Mouse (Mus musculus): ENCODE data around the gene Ttc16.

Gene Ttc16

GRCm38 (mm10) chr2:32718761-32719160 lies 56.7 kb downstream of the Ttc16 start:
- no peak for DNase-seq (ENCODE audit: low spot score)

GRCm38 (mm10) chr2:32714987-32715425 lies 60.4 kb downstream of the Ttc16 start:
- DNase-seq (ENCODE audit: low spot score) = no peak

- DNase-seq (ENCODE audit: low spot score) = no peak
These were observed 61.1 kb downstream of the Ttc16 start for GRCm38 (mm10) chr2:32714117-32714986.

- peak; percentile 92 for DNase-seq (ENCODE audit: low spot score)
These were observed 62.3 kb downstream of the Ttc16 start, which contains the start of gene Cdk9 for GRCm38 (mm10) chr2:32712934-32713817. TSS of gene Cdk9 (minus strand) at chr2:32713076.

- peak; percentile 95 for DNase-seq (ENCODE audit: low spot score)
These were observed 62.9 kb downstream of the Ttc16 start for GRCm38 (mm10) chr2:32712586-32712933.

GRCm38 (mm10) chr2:32712108-32712551 lies 63.3 kb downstream of the Ttc16 start:
- peak; percentile 62 for DNase-seq (ENCODE audit: low spot score)

GRCm38 (mm10) chr2:32711301-32712056 lies 64.0 kb downstream of the Ttc16 start:
- DNase-seq (ENCODE audit: low spot score) = no peak

- DNase-seq (ENCODE audit: low spot score) = no peak
These were observed 65.0 kb downstream of the Ttc16 start for GRCm38 (mm10) chr2:32710425-32710824.

GRCm38 (mm10) chr2:32709521-32710137 lies 65.8 kb downstream of the Ttc16 start:
- DNase-seq (ENCODE audit: low spot score) = no peak

GRCm38 (mm10) chr2:32708643-32709042 lies 66.8 kb downstream of the Ttc16 start:
- peak; percentile 68 for DNase-seq (ENCODE audit: low spot score)
